Mouse (Mus musculus): ENCODE data around the gene Ncf4. TPM values are rescaled to one million over a fixed set of nuclear protein-coding genes. Genes with fewer than 3 reads are reported as not detected.
"Not testable (repeated sequence)": the region's sequence is repeated elsewhere in the genome, so short reads cannot be mapped to it uniquely, and the experiment has no call there.

Ncf4 gene
- polyA plus RNA-seq, 1 experiment = 83.6 TPM

DNA sequence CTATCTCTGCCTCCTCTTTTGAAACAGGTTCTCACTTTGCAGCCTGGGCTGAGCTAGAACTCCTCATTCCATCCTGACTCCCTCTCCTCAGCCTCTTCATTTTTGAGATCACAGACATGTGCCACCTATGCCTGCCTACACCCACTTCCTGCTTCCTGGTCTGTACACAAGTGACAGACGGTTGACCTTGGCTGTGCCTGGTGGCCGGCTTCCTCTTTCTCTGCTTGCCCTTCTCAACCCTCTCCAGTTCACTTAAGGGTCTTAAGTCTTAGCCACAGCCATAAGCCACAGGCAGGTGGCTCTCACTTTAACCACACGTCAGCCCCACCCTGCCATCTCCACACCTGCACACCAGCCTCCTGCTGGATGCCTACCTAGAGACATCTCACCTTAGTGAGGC, 3.8 kb downstream of the Ncf4 start:
- H3K27me3 ChIP-seq (replicated peaks) = no peaks in the 10 kb centered on the region
- H3K36me3 ChIP-seq (replicated peaks; ENCODE audit: low read length) = peaks cover 68% of the 10 kb centered on the region
- peaks cover 89% of the 10 kb centered on the region for H3K4me1 ChIP-seq
- H3K4me3 ChIP-seq (replicated peaks) = peak overlapping the region; percentile 46
- no peaks in the 10 kb centered on the region for H3K9me3 ChIP-seq
- TF ChIP-seq FLI1 (IDR thresholded peaks at IDR 0.05; ENCODE audit: low read length) = no peak
- TF ChIP-seq GATA1 (IDR thresholded peaks at IDR 0.05; ENCODE audit: borderline replicate concordance, low read length) = no peak

DNA sequence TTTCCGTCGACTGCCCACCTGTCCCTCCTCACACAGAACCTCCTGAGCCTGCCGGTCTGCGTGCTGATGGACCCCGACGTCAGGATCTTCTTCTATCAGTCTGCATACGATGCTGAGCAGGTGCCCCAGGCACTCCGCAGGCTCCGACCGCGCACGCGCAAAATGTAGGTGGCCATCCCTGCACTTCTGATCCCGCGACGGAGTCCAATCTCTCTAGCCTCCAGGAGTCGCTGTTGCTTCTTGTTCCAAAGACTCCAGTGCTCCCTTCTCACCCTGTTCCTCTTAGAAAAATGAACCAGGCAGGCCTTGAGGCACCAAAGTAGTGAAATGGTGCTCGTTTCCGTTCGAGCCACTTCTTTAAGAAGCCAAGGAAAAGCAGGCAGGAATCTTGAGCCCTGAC, 10.2 kb downstream of the Ncf4 start:
- Histone ChIP-seq H3K4me1 (peaks cover 47% of the 10 kb centered on the region), H3K27me3 (replicated peaks) (no peaks in the 10 kb centered on the region), H3K36me3 (replicated peaks; ENCODE audit: low read length) (peaks cover 92% of the 10 kb centered on the region), H3K4me3 (replicated peaks) (no peak overlapping the region), H3K9me3 (no peaks in the 10 kb centered on the region)
- no peak for TF ChIP-seq FLI1 (IDR thresholded peaks at IDR 0.05; ENCODE audit: low read length)
- TF ChIP-seq GATA1 (IDR thresholded peaks at IDR 0.05; ENCODE audit: borderline replicate concordance, low read length) = no peak

DNA sequence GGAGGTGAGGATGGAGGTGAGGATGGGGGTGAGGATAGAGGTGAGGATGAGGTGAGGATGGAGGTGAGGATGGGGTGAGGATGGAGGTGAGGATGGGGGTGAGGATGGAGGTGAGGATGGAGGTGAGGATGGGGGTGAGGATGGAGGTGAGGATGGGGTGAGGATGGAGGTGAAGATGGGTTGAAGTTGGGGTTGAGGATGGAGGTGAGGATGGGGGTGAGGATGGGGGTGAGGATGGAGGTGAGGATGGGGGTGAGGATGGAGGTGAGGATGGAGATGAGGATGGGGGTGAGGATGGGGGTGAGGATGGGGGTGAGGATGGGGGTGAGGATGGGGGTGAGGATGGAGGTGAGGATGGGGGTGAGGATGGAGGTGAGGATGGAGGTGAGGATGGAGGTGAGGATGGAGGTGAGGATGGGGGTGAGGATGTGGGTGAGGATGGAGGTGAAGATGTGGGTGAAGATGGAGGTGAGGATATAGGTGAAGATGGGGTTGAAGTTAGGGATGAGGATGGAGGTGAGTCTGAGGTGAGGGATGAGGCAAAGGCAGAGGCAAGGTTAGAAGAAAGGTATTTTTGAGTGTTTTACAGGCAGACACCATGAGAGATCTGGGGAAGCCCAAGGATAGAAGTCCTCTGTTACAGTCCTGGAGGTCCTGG, 12.1 kb downstream of the Ncf4 start:
- Histone ChIP-seq H3K36me3 (replicated peaks; ENCODE audit: low read length) (peaks cover 92% of the 10 kb centered on the region), H3K4me1 (peaks cover 36% of the 10 kb centered on the region)
- H3K27me3 ChIP-seq (replicated peaks); H3K4me3 ChIP-seq (replicated peaks); H3K9me3 ChIP-seq: not testable (repeated sequence)

DNA sequence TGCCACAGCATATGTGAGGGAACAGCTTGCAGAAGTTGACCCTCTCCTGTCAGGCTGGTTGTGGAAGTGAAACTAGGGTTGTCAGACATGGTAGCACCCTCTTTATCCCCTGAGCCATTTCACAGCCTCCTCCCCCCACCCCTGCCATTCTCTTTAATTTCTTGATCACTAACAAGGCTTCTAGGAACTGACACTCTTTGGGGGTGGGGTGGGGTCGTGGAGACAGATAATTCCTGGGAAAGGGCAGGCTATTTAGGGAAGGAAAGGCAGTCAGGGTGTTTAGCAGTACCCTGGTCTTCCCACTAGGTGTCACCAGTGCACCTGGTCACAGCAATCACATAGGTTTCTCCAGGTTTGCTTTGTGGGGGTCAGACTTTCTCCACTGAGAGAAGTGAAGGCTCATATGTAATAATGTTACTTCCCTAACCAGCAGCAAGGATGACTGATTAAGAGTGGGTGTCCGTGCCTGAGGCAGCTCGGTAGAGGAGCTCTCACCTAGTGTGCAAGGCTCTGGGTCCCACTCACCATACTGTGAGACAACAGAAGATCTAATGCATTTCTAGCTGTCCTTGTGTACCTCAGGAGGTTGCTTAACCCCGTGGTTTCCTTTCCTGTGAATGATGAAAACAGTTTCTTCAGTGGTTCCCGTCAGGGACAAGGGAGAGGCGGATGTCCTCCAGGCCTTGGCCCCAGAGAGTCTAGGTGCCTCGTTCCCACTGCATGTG, 12.9 kb downstream of the Ncf4 start:
- H3K4me1 ChIP-seq = peaks cover 39% of the 10 kb centered on the region
- TF ChIP-seq FLI1 (IDR thresholded peaks at IDR 0.05; ENCODE audit: low read length) (no peak), GATA1 (IDR thresholded peaks at IDR 0.05; ENCODE audit: borderline replicate concordance, low read length) (no peak)
- peaks cover 92% of the 10 kb centered on the region for H3K36me3 ChIP-seq (replicated peaks; ENCODE audit: low read length)
- no peaks in the 10 kb centered on the region for H3K27me3 ChIP-seq (replicated peaks)
- H3K4me3 ChIP-seq (replicated peaks) = no peak overlapping the region
- no peaks in the 10 kb centered on the region for H3K9me3 ChIP-seq

DNA sequence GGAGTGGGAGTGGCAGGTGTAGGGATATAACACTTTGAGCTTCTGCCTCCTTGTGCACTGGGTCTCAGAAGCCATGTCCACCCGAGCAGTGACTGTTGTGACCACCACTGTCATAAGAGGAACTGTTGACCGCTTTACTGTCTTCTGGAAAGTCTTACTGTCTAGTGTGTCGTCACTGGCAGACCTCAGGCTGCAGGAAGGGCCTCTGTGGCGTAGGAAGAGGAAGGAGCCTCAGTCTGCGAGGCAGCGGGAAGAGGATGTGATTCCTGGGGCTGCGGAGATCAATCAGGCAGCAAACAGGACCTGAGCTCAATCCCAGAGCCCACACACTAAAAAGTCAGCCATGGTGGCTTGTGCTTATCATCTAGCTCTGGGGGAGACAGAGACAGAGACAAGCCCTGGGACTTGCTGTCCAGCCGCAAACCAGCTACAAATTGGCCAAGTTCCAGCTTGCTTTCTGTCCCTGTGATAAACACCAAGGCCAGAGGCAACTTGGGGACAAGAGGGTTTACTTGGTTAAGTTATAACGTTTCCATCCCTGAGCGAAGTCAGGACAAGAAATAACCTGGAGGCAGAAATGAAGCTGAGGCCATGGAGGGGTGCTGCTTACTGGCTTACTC, 13.8 kb downstream of the Ncf4 start:
- Histone ChIP-seq H3K4me3 (replicated peaks) (peak overlapping the region; percentile 15), H3K9me3 (no peaks in the 10 kb centered on the region), H3K36me3 (replicated peaks; ENCODE audit: low read length) (peaks cover 92% of the 10 kb centered on the region), H3K27me3 (replicated peaks) (no peaks in the 10 kb centered on the region), H3K4me1 (peaks cover 40% of the 10 kb centered on the region)
- TF ChIP-seq FLI1 (IDR thresholded peaks at IDR 0.05; ENCODE audit: low read length) (no peak), GATA1 (IDR thresholded peaks at IDR 0.05; ENCODE audit: borderline replicate concordance, low read length) (no peak)

DNA sequence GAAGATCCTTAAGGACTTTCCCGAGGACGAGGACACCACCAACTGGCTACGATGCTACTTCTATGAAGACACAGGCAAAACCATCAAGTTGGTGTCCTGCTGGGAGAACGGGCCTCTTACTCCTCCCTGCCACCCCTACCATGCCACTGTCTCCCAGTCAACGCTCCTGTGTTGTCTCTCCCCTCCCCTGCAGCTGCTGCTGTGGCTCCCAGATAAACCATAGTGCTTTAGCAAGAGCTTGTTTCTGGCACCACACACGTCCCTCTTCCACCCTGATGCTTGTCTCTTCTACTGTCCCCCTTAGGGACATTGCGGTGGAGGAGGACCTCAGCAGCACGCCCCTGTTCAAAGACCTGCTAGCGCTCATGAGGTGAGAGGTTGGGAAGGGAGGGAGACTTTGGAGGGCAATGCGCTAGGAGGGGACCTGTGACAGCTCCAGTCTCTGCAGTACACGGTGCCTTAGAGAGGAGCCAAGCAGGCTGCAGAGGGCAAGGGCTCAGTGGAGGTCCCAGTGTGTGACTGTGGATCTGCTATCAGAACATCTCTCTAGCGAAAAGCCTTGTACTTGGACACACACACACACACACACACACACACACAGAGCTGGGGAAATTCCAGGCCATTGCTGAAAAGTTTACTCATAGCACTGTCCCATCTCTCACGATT, 16.2 kb downstream of the Ncf4 start:
- no peak overlapping the region for H3K4me3 ChIP-seq (replicated peaks)
- H3K36me3 ChIP-seq (replicated peaks; ENCODE audit: low read length) = peaks cover 80% of the 10 kb centered on the region
- no peaks in the 10 kb centered on the region for H3K9me3 ChIP-seq
- no peaks in the 10 kb centered on the region for H3K27me3 ChIP-seq (replicated peaks)
- H3K4me1 ChIP-seq = peaks cover 60% of the 10 kb centered on the region
- no peak for TF ChIP-seq FLI1 (IDR thresholded peaks at IDR 0.05; ENCODE audit: low read length)
- TF ChIP-seq GATA1 (IDR thresholded peaks at IDR 0.05; ENCODE audit: borderline replicate concordance, low read length) = no peak

DNA sequence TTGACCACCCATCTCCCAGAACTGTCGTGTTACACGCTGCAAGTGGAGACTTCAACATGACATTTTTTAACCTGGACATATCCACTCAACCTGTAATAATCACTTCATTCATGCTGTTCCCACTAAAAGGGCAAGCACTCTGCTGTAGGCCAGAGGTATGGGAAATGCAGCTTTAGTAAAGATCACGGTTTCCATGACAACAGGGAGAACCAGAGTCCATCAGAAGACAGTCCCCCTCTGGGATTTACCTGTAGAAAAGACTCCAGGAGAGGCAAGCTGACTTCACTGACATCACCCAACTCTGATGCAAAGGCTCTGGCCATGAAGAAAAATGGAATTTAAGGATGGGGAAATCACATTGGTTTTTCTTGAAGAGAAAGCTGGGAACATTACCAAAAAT, 18.7 kb downstream of the Ncf4 start:
- Histone ChIP-seq H3K9me3 (no peaks in the 10 kb centered on the region), H3K4me3 (replicated peaks) (no peak overlapping the region), H3K27me3 (replicated peaks) (no peaks in the 10 kb centered on the region), H3K4me1 (peaks cover 63% of the 10 kb centered on the region), H3K36me3 (replicated peaks; ENCODE audit: low read length) (peaks cover 60% of the 10 kb centered on the region)
- TF ChIP-seq GATA1 (IDR thresholded peaks at IDR 0.05; ENCODE audit: borderline replicate concordance, low read length) (no peak), FLI1 (IDR thresholded peaks at IDR 0.05; ENCODE audit: low read length) (no peak)

DNA sequence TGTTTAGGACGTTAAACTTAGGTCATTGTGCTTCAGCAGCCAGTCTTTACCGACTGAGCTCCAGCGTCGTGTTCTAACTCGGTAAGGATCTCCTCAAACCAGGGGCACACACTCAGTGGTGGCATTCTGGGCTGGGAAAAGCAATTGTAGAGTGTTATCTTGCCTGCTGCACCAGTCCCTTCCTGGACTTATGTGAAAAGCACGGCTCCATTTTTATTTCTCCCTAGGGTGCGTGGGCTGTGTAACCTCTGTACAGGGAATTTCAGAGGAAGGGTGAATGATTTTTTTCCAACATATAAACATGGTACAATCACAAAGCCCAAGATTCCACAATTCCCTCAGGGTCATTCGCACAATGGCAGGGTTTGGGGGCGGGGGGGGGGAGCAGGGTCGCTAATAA, 22.8 kb downstream of the Ncf4 start:
- Histone ChIP-seq H3K36me3 (replicated peaks; ENCODE audit: low read length) (peaks cover 21% of the 10 kb centered on the region), H3K4me1 (peaks cover 81% of the 10 kb centered on the region), H3K27me3 (replicated peaks) (no peaks in the 10 kb centered on the region), H3K4me3 (replicated peaks) (peak overlapping the region; percentile 65), H3K9me3 (peaks cover 8% of the 10 kb centered on the region; the same call in 1 of the 2 replicates)
- TF ChIP-seq GATA1 (IDR thresholded peaks at IDR 0.05; ENCODE audit: borderline replicate concordance, low read length) = no peak
- TF ChIP-seq FLI1 (IDR thresholded peaks at IDR 0.05; ENCODE audit: low read length) = no peak

DNA sequence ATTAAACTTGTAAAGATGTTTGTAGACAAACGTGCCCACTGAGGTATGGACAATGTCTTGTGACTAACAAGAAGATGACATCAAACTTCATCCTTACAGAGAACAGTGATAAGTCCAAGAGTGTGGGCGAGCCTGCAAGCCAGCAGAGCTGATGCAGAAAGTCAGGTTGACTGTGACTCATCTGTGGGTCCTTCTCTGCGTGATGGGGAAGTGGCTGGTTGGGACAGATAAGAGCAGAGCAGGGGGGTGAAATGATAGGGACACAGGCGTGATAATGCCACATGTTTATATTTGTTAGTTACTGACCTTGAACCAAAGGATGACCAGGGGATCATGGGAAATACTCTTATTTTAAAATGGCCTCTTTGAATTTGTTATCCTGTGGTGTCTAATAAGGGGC, 23.3 kb downstream of the Ncf4 start:
- Histone ChIP-seq H3K36me3 (replicated peaks; ENCODE audit: low read length) (peaks cover 17% of the 10 kb centered on the region), H3K27me3 (replicated peaks) (no peaks in the 10 kb centered on the region), H3K9me3 (peaks cover 8% of the 10 kb centered on the region; the same call in 1 of the 2 replicates), H3K4me1 (peaks cover 78% of the 10 kb centered on the region), H3K4me3 (replicated peaks) (peak overlapping the region; percentile 50)
- no peak for TF ChIP-seq FLI1 (IDR thresholded peaks at IDR 0.05; ENCODE audit: low read length)
- TF ChIP-seq GATA1 (IDR thresholded peaks at IDR 0.05; ENCODE audit: borderline replicate concordance, low read length) = peak; percentile 83; the same call in 1 of the 3 replicates

Data from megakaryocyte, embryonic 14.5 days (primary cell).